13 mouse cellular contexts compared by ENCODE assay signal in genomic region chr11:115738275-115738885, GRCm38 (mm10). TPM values are rescaled to one million over a fixed set of nuclear protein-coding genes. Genes with fewer than 3 reads are reported as not detected.
DNase-seq lines count a peak whose midpoint lies in the region; ATAC-seq and TF ChIP-seq lines count a peak whose summit lies in the region.
"Had no signal": no experiment of that assay in that cellular context is flagged by ENCODE, and none has a peak within 500 bp of the region (broad histone marks: within the 10 kb centered on the region; RNA-seq: fewer than 3 reads in every experiment).

No protein-coding gene starts in this region.

- H3K36me3 ChIP-seq in forebrain, embryonic 11.5 days (ENCODE audit: control insufficient read depth, insufficient read depth, low read length) = no peaks in the 10 kb centered on the region
- no peaks in the 10 kb centered on the region for H3K36me3 ChIP-seq in forebrain, postnatal 0 days (ENCODE audit: insufficient read depth)
- H3K36me3 ChIP-seq: liver, embryonic 13.5 days had no signal

- no peaks in the 10 kb centered on the region for H3K27me3 ChIP-seq in forebrain, embryonic 11.5 days (ENCODE audit: control insufficient read depth, insufficient read depth, low read length)
- H3K27me3 ChIP-seq in forebrain, postnatal 0 days (ENCODE audit: insufficient read depth, low read length) = no peaks in the 10 kb centered on the region

- H3K4me1 ChIP-seq in forebrain, embryonic 11.5 days (replicated peaks; ENCODE audit: control insufficient read depth, insufficient read depth, low read length) = peaks cover 6% of the 10 kb centered on the region; the same call in 1 of the 2 replicates
- no peaks in the 10 kb centered on the region for H3K4me1 ChIP-seq in forebrain, postnatal 0 days (ENCODE audit: insufficient read depth)

- H3K27ac ChIP-seq in forebrain, embryonic 11.5 days (ENCODE audit: low read depth, low read length) = peak overlapping the region; percentile 25; the same call in 1 of the 2 replicates
- no peak overlapping the region for H3K27ac ChIP-seq in forebrain, postnatal 0 days (ENCODE audit: low read depth, low read length)
- H3K27ac ChIP-seq: left cerebral cortex, adult 2 months; liver, embryonic 13.5 days had no signal

- intact Hi-C loops in heart, postnatal 14 days (cut with DNase I) = loop anchor here (2.0 kb wide), 1 partner anchor 44 kb away; no protein-coding TSS in a partner anchor

- no peak for TF ChIP-seq CTCF in forebrain, postnatal 0 days (IDR thresholded peaks at IDR 0.05; ENCODE audit: low read depth)

- WGBS in forebrain, embryonic 11.5 days = 72% methylated on average over 13 of the region's 13 CpGs
- 59% methylated on average over 13 of the region's 13 CpGs for WGBS in forebrain, postnatal 0 days

- H3K9ac ChIP-seq in forebrain, embryonic 11.5 days (ENCODE audit: low read length) = no peak overlapping the region
- no peak overlapping the region for H3K9ac ChIP-seq in forebrain, postnatal 0 days
- H3K9ac ChIP-seq: liver, embryonic 13.5 days had no signal

- ATAC-seq in forebrain, embryonic 11.5 days (replicated peaks; ENCODE audit: low FRiP score) = no peak
- ATAC-seq in forebrain, postnatal 0 days = no peak

- H3K4me3 ChIP-seq in forebrain, embryonic 11.5 days (ENCODE audit: low read depth, low read length) = no peak overlapping the region
- no peak overlapping the region for H3K4me3 ChIP-seq in forebrain, postnatal 0 days (ENCODE audit: low read depth, low read length)
- H3K4me3 ChIP-seq: left cerebral cortex, adult 2 months; liver, embryonic 13.5 days had no signal

- DNase-seq in forebrain, embryonic 11.5 days (ENCODE audit: low spot score) = peak; percentile 43
- no peak for DNase-seq in forebrain, postnatal 0 days
- peak; percentile 37 to 56 for DNase-seq in lung, adult 18-20 months
- DNase-seq in lung, postnatal 14 days = no peak
- peak; percentile 54 for DNase-seq in ZHBTc4 (ENCODE audit: low read depth, low spot score)
- peak; percentile 10 to 20 for DNase-seq in heart, postnatal 14 days
- DNase-seq in layer of hippocampus, adult 8-10 months (ENCODE audit: low spot score in 2 of 2) = no peak
- no peak for DNase-seq in left cerebral cortex, adult 11 months (ENCODE audit: low spot score)
- DNase-seq: kidney, postnatal 10 days; liver, embryonic 13.5 days; right cerebral cortex, postnatal 25 days; thymus, postnatal 4 days had no signal

- no peak overlapping the region for H3K4me2 ChIP-seq in forebrain, embryonic 11.5 days (ENCODE audit: low read depth, low read length, severe bottlenecking)
- no peak overlapping the region for H3K4me2 ChIP-seq in forebrain, postnatal 0 days (ENCODE audit: low read depth)
- H3K4me2 ChIP-seq: liver, embryonic 13.5 days had no signal

- H3K9me3 ChIP-seq in forebrain, embryonic 11.5 days (ENCODE audit: control insufficient read depth, low read length) = no peaks in the 10 kb centered on the region
- no peaks in the 10 kb centered on the region for H3K9me3 ChIP-seq in forebrain, postnatal 0 days (ENCODE audit: low read length)
- H3K9me3 ChIP-seq: liver, embryonic 13.5 days had no signal

RNA-seq across cellular contexts. Expression of gene Tmem94, which starts 26.9 kb away (rescaled TPM):
- 25.9 and 28.9 TPM in 2 replicates for polyA plus RNA-seq in forebrain, embryonic 11.5 days (2014; fragmentation: Nextera tagmentation; extraction: Ambion mirVana)
- total RNA-seq in forebrain, postnatal 0 days (2014; rRNA removed) = 16.7 and 19.3 TPM in 2 replicates
- polyA plus RNA-seq in forebrain, postnatal 0 days (2015; fragmentation: Nextera tagmentation; extraction: Ambion mirVana) = 12.1 and 14.9 TPM in 2 replicates
- 100 to 1,000 TPM; 103 to 111 TPM for total RNA-seq in heart, postnatal 14 days (2021)
- total RNA-seq in layer of hippocampus, adult 8-10 months (2022) = 10 to 100 TPM; 49.7 to 64.2 (median 52.3) TPM

RNA-seq across cellular contexts. Expression of gene Grb2, which starts 30.0 kb away (rescaled TPM):
- polyA plus RNA-seq in forebrain, embryonic 11.5 days (2014; fragmentation: Nextera tagmentation; extraction: Ambion mirVana) = 63.0 and 71.4 TPM in 2 replicates
- 88.2 and 91.9 TPM in 2 replicates for total RNA-seq in forebrain, postnatal 0 days (2014; rRNA removed)
- polyA plus RNA-seq in forebrain, postnatal 0 days (2015; fragmentation: Nextera tagmentation; extraction: Ambion mirVana) = 153 and 162 TPM in 2 replicates
- total RNA-seq in heart, postnatal 14 days (2021) = 100 to 1,000 TPM; 113 to 120 TPM
- 100 to 1,000 TPM; 179 to 220 (median 196) TPM for total RNA-seq in layer of hippocampus, adult 8-10 months (2022)

Comparison
In these comparisons a context has a peak if more than half of its experiments do, and no peak if none do; other contexts are left out.
1. DNase-seq: peak in forebrain, embryonic 11.5 days (single experiment), lung, adult 18-20 months (2 of 2), ZHBTc4 (single experiment) and heart, postnatal 14 days (2 of 2); none in forebrain, postnatal 0 days (single experiment), lung, postnatal 14 days (single experiment), layer of hippocampus, adult 8-10 months (0 of 2) and left cerebral cortex, adult 11 months (single experiment).